Comparison of ENCODE assay signal across 8 mouse cellular contexts in the genomic region with DNA sequence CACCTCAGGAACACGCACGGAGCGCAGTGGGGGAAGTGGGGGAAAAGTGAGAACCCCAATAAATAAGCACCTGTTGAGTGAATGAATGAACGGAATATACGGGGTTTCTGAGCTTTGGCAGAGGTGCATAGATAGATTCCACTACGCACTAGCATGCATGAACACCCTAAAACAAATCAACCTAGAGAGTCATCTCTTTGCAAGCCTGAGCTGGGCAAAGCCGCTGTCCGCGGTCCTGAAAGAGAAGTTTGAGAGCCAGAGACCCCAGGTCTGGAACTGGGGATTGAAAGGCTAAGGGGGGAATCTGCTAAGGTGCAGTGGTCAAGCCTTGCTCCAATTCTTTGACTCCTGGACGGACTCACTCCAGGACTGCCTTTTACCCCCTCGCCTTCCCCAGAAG. TPM values are rescaled to one million over a fixed set of nuclear protein-coding genes. Genes with fewer than 3 reads are reported as not detected.
DNase-seq lines count a peak whose midpoint lies in the region; ATAC-seq and TF ChIP-seq lines count a peak whose summit lies in the region.

No protein-coding gene starts in this region.

- peaks cover 22% of the 10 kb centered on the region for H3K27me3 ChIP-seq in forebrain, embryonic 11.5 days (ENCODE audit: control insufficient read depth, insufficient read depth, low read length)
- H3K27me3 ChIP-seq in kidney, postnatal 0 days (ENCODE audit: insufficient read depth, low read length): peaks cover 23% of the 10 kb centered on the region; the same call in 1 of the 2 replicates
- H3K27me3 ChIP-seq in midbrain, postnatal 0 days (ENCODE audit: insufficient read depth, low read length): no peaks in the 10 kb centered on the region

- ATAC-seq in forebrain, embryonic 11.5 days (replicated peaks; ENCODE audit: low FRiP score): peak; percentile 30; the same call in 1 of the 2 replicates
- ATAC-seq in kidney, postnatal 0 days (replicated peaks; ENCODE audit: low FRiP score, low read depth): no peak
- peak; percentile 15; the same call in 1 of the 2 replicates for ATAC-seq in midbrain, postnatal 0 days (ENCODE audit: low FRiP score)

- H3K4me1 ChIP-seq in forebrain, embryonic 11.5 days (replicated peaks; ENCODE audit: control insufficient read depth, insufficient read depth, low read length): peaks cover 9% of the 10 kb centered on the region
- no peaks in the 10 kb centered on the region for H3K4me1 ChIP-seq in kidney, postnatal 0 days (replicated peaks; ENCODE audit: insufficient read depth, low read length)
- H3K4me1 ChIP-seq in midbrain, postnatal 0 days (ENCODE audit: insufficient read depth, low read length): 0 out of 2 replicates have a peak, but pooled peaks cover 4% of the 10 kb centered on the region

- DNase-seq in layer of hippocampus, postnatal 10 days (ENCODE audit: low spot score in 2 of 2): peak; percentile 27 to 41
- DNase-seq in layer of hippocampus, adult 18-20 months (ENCODE audit: low spot score in 2 of 2): no peak
- peak; percentile 43 for DNase-seq in WW6 (ENCODE audit: low read depth, low spot score)
- DNase-seq in forebrain, embryonic 11.5 days (ENCODE audit: low spot score): peak; percentile 83
- peak; percentile 76 for DNase-seq in kidney, postnatal 0 days (ENCODE audit: low spot score)
- peak; percentile 35 for DNase-seq in midbrain, postnatal 0 days (ENCODE audit: low spot score)
- DNase-seq in layer of hippocampus, adult 11-12 months (ENCODE audit: low spot score): no peak
- no peak for DNase-seq in gastrocnemius, adult 18-20 months (ENCODE audit: low spot score)

- no peak for TF ChIP-seq CTCF in kidney, postnatal 0 days (IDR thresholded peaks at IDR 0.05; ENCODE audit: low read depth)
- TF ChIP-seq CTCF in midbrain, postnatal 0 days (IDR thresholded peaks at IDR 0.05): no peak

- H3K9me3 ChIP-seq in forebrain, embryonic 11.5 days (ENCODE audit: control insufficient read depth, low read length): no peaks in the 10 kb centered on the region
- no peaks in the 10 kb centered on the region for H3K9me3 ChIP-seq in kidney, postnatal 0 days (replicated peaks; ENCODE audit: low read length)
- no peaks in the 10 kb centered on the region for H3K9me3 ChIP-seq in midbrain, postnatal 0 days (ENCODE audit: low read length)

- WGBS in forebrain, embryonic 11.5 days: 1% methylated on average over 11 of the region's 11 CpGs
- WGBS in kidney, postnatal 0 days: 4% methylated on average over 11 of the region's 11 CpGs
- 2% methylated on average over 11 of the region's 11 CpGs for whole genome bisulfite sequencing in midbrain, postnatal 0 days

- peak overlapping the region; percentile 35 for H3K4me3 ChIP-seq in forebrain, embryonic 11.5 days (ENCODE audit: low read depth, low read length)
- no peak overlapping the region for H3K4me3 ChIP-seq in kidney, postnatal 0 days (replicated peaks; ENCODE audit: low read depth, low read length)
- peak overlapping the region; percentile 57 for H3K4me3 ChIP-seq in midbrain, postnatal 0 days (ENCODE audit: low read depth, low read length)

- H3K9ac ChIP-seq in forebrain, embryonic 11.5 days (ENCODE audit: low read length): no peak overlapping the region
- H3K9ac ChIP-seq in kidney, postnatal 0 days (ENCODE audit: low read depth, low read length): no peak overlapping the region
- H3K9ac ChIP-seq in midbrain, postnatal 0 days (replicated peaks; ENCODE audit: low read length, poor library complexity, severe bottlenecking): peak overlapping the region; percentile 39

- H3K36me3 ChIP-seq in forebrain, embryonic 11.5 days (ENCODE audit: control insufficient read depth, insufficient read depth, low read length): no peaks in the 10 kb centered on the region
- no peaks in the 10 kb centered on the region for H3K36me3 ChIP-seq in kidney, postnatal 0 days (ENCODE audit: insufficient read depth, low read length)
- no peaks in the 10 kb centered on the region for H3K36me3 ChIP-seq in midbrain, postnatal 0 days (ENCODE audit: insufficient read depth, low read length)

- no peak overlapping the region for H3K27ac ChIP-seq in forebrain, embryonic 11.5 days (ENCODE audit: low read depth, low read length)
- no peak overlapping the region for H3K27ac ChIP-seq in kidney, postnatal 0 days
- peak overlapping the region; percentile 39 for H3K27ac ChIP-seq in midbrain, postnatal 0 days (ENCODE audit: low read depth, low read length)

- H3K4me2 ChIP-seq in forebrain, embryonic 11.5 days (ENCODE audit: low read depth, low read length, severe bottlenecking): peak overlapping the region; percentile 75
- H3K4me2 ChIP-seq in kidney, postnatal 0 days (ENCODE audit: low read length): no peak overlapping the region
- H3K4me2 ChIP-seq in midbrain, postnatal 0 days (ENCODE audit: low read depth, low read length, poor library complexity, severe bottlenecking): peak overlapping the region; percentile 76

RNA-seq across cellular contexts. Expression of gene Gpr6, which starts 0.4 kb away (rescaled TPM):
- 1 to 10 TPM; 4.1 to 4.5 TPM for total RNA-seq in layer of hippocampus, postnatal 10 days (2021)
- 1 to 10 TPM in 1 of 2 experiments, under 1 TPM in 1; 0.53 to 1.1 TPM for total RNA-seq in layer of hippocampus, adult 18-20 months (2021)
- not detected in 2 replicates for polyA plus RNA-seq in forebrain, embryonic 11.5 days (2014; fragmentation: Nextera tagmentation; extraction: Ambion mirVana)
- not detected in 2 replicates for polyA plus RNA-seq in kidney, postnatal 0 days (2015; fragmentation: Nextera tagmentation; extraction: Ambion mirVana)
- 6.5 and 7.1 TPM in 2 replicates for total RNA-seq in midbrain, postnatal 0 days (2014; rRNA removed)
- polyA plus RNA-seq in midbrain, postnatal 0 days (2015; fragmentation: Nextera tagmentation; extraction: Ambion mirVana): 1.6 and 2.4 TPM in 2 replicates
- total RNA-seq in gastrocnemius, adult 18-20 months (2021): not detected

Comparison
In these comparisons a context has a peak if more than half of its experiments do, and no peak if none do; other contexts are left out.
1. DNase-seq: peak in layer of hippocampus, postnatal 10 days (2 of 2), WW6 (single experiment), forebrain, embryonic 11.5 days (single experiment), kidney, postnatal 0 days (single experiment) and midbrain, postnatal 0 days (single experiment); none in layer of hippocampus, adult 18-20 months (0 of 2), layer of hippocampus, adult 11-12 months (single experiment) and gastrocnemius, adult 18-20 months (single experiment).